Mouse (Mus musculus): Measurements from ENCODE around the gene Creld2. TPM values are rescaled to one million over a fixed set of nuclear protein-coding genes. Genes with fewer than 3 reads are reported as not detected.

Gene Creld2
- polyA plus RNA-seq, 1 experiment from 2014 or later = 64.3 TPM

GRCm38 (mm10) chr15:88865888-88866695 is 46.6 kb downstream of the Creld2 start:
- H3K9me3 ChIP-seq = peaks cover 5% of the 10 kb centered on the region; the same call in 1 of the 2 replicates
- H3K9ac ChIP-seq = no peak overlapping the region
- H3K27me3 ChIP-seq = 0 out of 2 replicates have a peak, but pooled peaks cover 2% of the 10 kb centered on the region
- no peak for ATAC-seq (ENCODE audit: low FRiP score)
- H3K4me2 ChIP-seq = no peak overlapping the region
- H3K4me3 ChIP-seq (replicated peaks) = no peak overlapping the region
- peaks cover 33% of the 10 kb centered on the region for H3K4me1 ChIP-seq
- 89% methylated on average over 4 of the region's 4 CpGs for WGBS
- peaks cover 32% of the 10 kb centered on the region for H3K36me3 ChIP-seq (replicated peaks)
- H3K27ac ChIP-seq = no peak overlapping the region

DNA sequence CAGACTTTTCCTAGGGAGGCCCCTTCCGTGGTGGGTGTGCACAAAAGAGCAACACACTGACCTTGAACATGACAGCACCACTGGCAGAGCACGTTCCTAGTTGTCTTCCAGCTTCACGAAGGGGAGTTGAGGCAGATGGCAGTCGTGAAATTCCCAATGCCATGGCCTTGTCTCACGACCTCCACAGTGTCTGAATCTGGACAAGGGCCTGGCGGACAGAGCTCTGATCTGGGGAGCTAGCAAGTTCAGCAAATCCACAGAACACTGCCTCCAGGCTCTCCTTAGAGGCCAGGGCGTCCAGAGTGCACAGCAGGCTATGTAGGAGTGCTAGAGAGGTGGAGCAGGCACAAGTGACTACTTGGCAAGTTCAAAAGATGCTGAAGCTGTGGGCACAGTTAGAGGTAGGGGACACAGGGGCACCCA is 47.5 kb downstream of the Creld2 start:
- no peak for ATAC-seq (ENCODE audit: low FRiP score)
- WGBS = 61% methylated on average over 7 of the region's 7 CpGs
- no peak overlapping the region for H3K9ac ChIP-seq
- peaks cover 32% of the 10 kb centered on the region for H3K36me3 ChIP-seq (replicated peaks)
- no peak overlapping the region for H3K4me2 ChIP-seq
- peaks cover 5% of the 10 kb centered on the region; the same call in 1 of the 2 replicates for H3K9me3 ChIP-seq
- peaks cover 27% of the 10 kb centered on the region for H3K4me1 ChIP-seq
- H3K27me3 ChIP-seq = no peaks in the 10 kb centered on the region
- H3K27ac ChIP-seq = peak overlapping the region; percentile 25; the same call in 1 of the 2 replicates
- no peak overlapping the region for H3K4me3 ChIP-seq (replicated peaks)

- Histone ChIP-seq H3K4me1 (peaks cover 27% of the 10 kb centered on the region), H3K27me3 (no peaks in the 10 kb centered on the region), H3K4me3 (replicated peaks) (no peak overlapping the region), H3K9ac (no peak overlapping the region), H3K4me2 (no peak overlapping the region), H3K27ac (peak overlapping the region; percentile 25; the same call in 1 of the 2 replicates), H3K36me3 (replicated peaks) (peaks cover 32% of the 10 kb centered on the region), H3K9me3 (peaks cover 5% of the 10 kb centered on the region; the same call in 1 of the 2 replicates)
- ATAC-seq (ENCODE audit: low FRiP score) = no peak
- 46% methylated on average over 5 of the region's 5 CpGs for WGBS
Measured at GRCm38 (mm10) chr15:88867368-88868023, 48.0 kb downstream of the Creld2 start.

DNA sequence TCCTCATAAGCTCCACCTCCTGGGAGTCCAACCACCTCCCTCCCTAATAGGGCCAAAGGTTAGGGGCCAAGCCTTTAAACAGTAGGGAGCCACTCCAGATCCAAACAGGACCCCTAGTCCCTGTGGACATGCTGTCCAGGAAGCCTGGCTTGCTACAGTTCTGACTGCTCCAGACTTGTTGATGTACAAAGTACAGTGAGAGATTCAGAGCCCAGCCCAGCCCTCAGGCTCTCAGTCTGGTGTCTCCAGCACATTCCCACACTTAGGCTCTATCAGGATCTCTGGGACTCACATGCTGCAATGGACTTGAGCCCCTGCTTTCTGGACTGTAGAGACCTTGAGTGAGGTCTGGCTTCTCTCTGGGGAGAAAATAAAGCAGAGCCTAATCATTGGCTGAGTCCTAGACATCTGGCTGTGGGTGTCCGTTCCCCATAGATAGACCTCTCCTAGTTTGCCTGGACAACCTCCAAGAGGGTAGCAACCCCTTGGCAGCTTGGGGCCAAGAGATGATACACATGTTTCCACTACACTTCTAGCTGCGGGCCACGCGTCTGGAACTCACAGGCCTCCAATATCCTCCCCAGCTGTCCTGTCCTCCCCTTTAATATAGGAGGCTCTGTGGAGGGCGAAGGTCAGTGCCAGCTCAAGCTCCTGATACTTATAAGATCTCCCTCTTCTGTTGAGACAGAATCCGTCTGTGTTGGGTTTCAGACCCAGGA is 48.7 kb downstream of the Creld2 start:
- no peak overlapping the region for H3K4me3 ChIP-seq (replicated peaks)
- WGBS = 86% methylated on average over 6 of the region's 6 CpGs
- H3K9ac ChIP-seq = no peak overlapping the region
- H3K4me2 ChIP-seq = no peak overlapping the region
- H3K4me1 ChIP-seq = peaks cover 22% of the 10 kb centered on the region
- peaks cover 32% of the 10 kb centered on the region for H3K36me3 ChIP-seq (replicated peaks)
- H3K9me3 ChIP-seq = peaks cover 5% of the 10 kb centered on the region; the same call in 1 of the 2 replicates
- H3K27me3 ChIP-seq = no peaks in the 10 kb centered on the region
- 0 out of 2 replicates have a peak overlapping the region, but pooled peaks have one; percentile 8 for H3K27ac ChIP-seq
- ATAC-seq (ENCODE audit: low FRiP score) = no peak

- H3K4me3 ChIP-seq (replicated peaks) = no peak overlapping the region
- H3K9me3 ChIP-seq = peaks cover 5% of the 10 kb centered on the region; the same call in 1 of the 2 replicates
- WGBS = 80% methylated on average over 5 of the region's 5 CpGs
- no peak for ATAC-seq (ENCODE audit: low FRiP score)
- H3K9ac ChIP-seq = no peak overlapping the region
- no peaks in the 10 kb centered on the region for H3K4me1 ChIP-seq
- H3K27me3 ChIP-seq = peaks cover 4% of the 10 kb centered on the region; the same call in 1 of the 2 replicates
- no peak overlapping the region for H3K27ac ChIP-seq
- no peak overlapping the region for H3K4me2 ChIP-seq
- peaks cover 18% of the 10 kb centered on the region for H3K36me3 ChIP-seq (replicated peaks)
Measured at GRCm38 (mm10) chr15:88870418-88871185, 51.2 kb downstream of the Creld2 start.

- no peak overlapping the region for H3K4me3 ChIP-seq (replicated peaks)
- H3K27me3 ChIP-seq = peaks cover 9% of the 10 kb centered on the region; the same call in 1 of the 2 replicates
- ATAC-seq (ENCODE audit: low FRiP score) = no peak
- no peaks in the 10 kb centered on the region for H3K36me3 ChIP-seq (replicated peaks)
- H3K9me3 ChIP-seq = no peaks in the 10 kb centered on the region
- no peak overlapping the region for H3K4me2 ChIP-seq
- H3K9ac ChIP-seq = no peak overlapping the region
- 93% methylated on average over 3 of the region's 3 CpGs for WGBS
- H3K4me1 ChIP-seq = peaks cover 9% of the 10 kb centered on the region
- no peak overlapping the region for H3K27ac ChIP-seq
Measured at GRCm38 (mm10) chr15:88874061-88874460, 54.6 kb downstream of the Creld2 start.

- Histone ChIP-seq H3K9ac (no peak overlapping the region), H3K9me3 (no peaks in the 10 kb centered on the region), H3K27ac (no peak overlapping the region), H3K4me1 (peaks cover 9% of the 10 kb centered on the region), H3K36me3 (replicated peaks) (no peaks in the 10 kb centered on the region), H3K4me2 (no peak overlapping the region), H3K4me3 (replicated peaks) (no peak overlapping the region), H3K27me3 (peaks cover 9% of the 10 kb centered on the region; the same call in 1 of the 2 replicates)
- WGBS = 84% methylated on average over 6 of the region's 6 CpGs
- no peak for ATAC-seq (ENCODE audit: low FRiP score)
Measured at GRCm38 (mm10) chr15:88874477-88874876, 55.0 kb downstream of the Creld2 start.

GRCm38 (mm10) chr15:88875625-88876081 is 56.2 kb downstream of the Creld2 start:
- H3K27ac ChIP-seq = no peak overlapping the region
- WGBS = 24% methylated on average over 10 of the region's 10 CpGs
- no peak overlapping the region for H3K9ac ChIP-seq
- ATAC-seq (ENCODE audit: low FRiP score) = 0 out of 2 replicates have a peak, but pooled peaks have one; percentile 20
- peaks cover 9% of the 10 kb centered on the region; the same call in 1 of the 2 replicates for H3K27me3 ChIP-seq
- H3K4me2 ChIP-seq = peak overlapping the region; percentile 23
- H3K4me3 ChIP-seq (replicated peaks) = no peak overlapping the region
- H3K9me3 ChIP-seq = no peaks in the 10 kb centered on the region
- peaks cover 9% of the 10 kb centered on the region for H3K4me1 ChIP-seq
- no peaks in the 10 kb centered on the region for H3K36me3 ChIP-seq (replicated peaks)

Other genes starting within 250 kb of the Creld2 start
- gene Zdhhc25, start 219.3 kb upstream of the Creld2 start, polyA plus RNA-seq (2016; fragmentation: Nextera tagmentation; extraction: Ambion mirVana) = not detected in 2 replicates
- gene Brd1, start 85.4 kb upstream of the Creld2 start, polyA plus RNA-seq (2016; fragmentation: Nextera tagmentation; extraction: Ambion mirVana) = 30.0 and 31.8 TPM in 2 replicates
- gene Zbed4, start 68.0 kb upstream of the Creld2 start, polyA plus RNA-seq (2016; fragmentation: Nextera tagmentation; extraction: Ambion mirVana) = 43.6 and 47.1 TPM in 2 replicates
- gene Alg12, start 328 bp upstream of the Creld2 start, polyA plus RNA-seq (2016; fragmentation: Nextera tagmentation; extraction: Ambion mirVana) = 8.3 and 8.9 TPM in 2 replicates
- gene Pim3, start 42.5 kb downstream of the Creld2 start, polyA plus RNA-seq (2016; fragmentation: Nextera tagmentation; extraction: Ambion mirVana) = 46.0 and 49.4 TPM in 2 replicates
- gene Ttll8, start 134.8 kb downstream of the Creld2 start, polyA plus RNA-seq (2016; fragmentation: Nextera tagmentation; extraction: Ambion mirVana) = 0.14 and 0.17 TPM in 2 replicates
- 15.5 and 16.3 TPM in 2 replicates for gene Mlc1, start 159.4 kb downstream of the Creld2 start, polyA plus RNA-seq (2016; fragmentation: Nextera tagmentation; extraction: Ambion mirVana)
- gene Mov10l1, start 163.3 kb downstream of the Creld2 start, polyA plus RNA-seq (2016; fragmentation: Nextera tagmentation; extraction: Ambion mirVana) = not detected in 2 replicates
- 1.3 and 1.8 TPM in 2 replicates for gene Panx2, start 240.1 kb downstream of the Creld2 start, polyA plus RNA-seq (2016; fragmentation: Nextera tagmentation; extraction: Ambion mirVana)